Mouse (Mus musculus) kidney, embryonic 14.5 days (tissue): ENCODE results near the gene Gstt1. TPM values are rescaled to one million over a fixed set of nuclear protein-coding genes. Genes with fewer than 3 reads are reported as not detected.

Source experiments
- ATAC-seq: fragments of 200-750 bp; cut with Nextera tagmentation; 2 replicates; pipeline ENCODE4 v1.8.0; 2017; ENCODE audit warnings: moderate number of reproducible peaks, mild to moderate bottlenecking, moderate TSS enrichment, moderate library complexity; ENCODE audit not compliant: low FRiP score, low TSS enrichment
- H3K27ac ChIP-seq: fragments of 300-500 bp; sonication (generic); 2 replicates; pipeline ENCODE4 v1.5.1; 2014; ENCODE audit warnings: low read depth, mild to moderate bottlenecking, low read length, moderate library complexity, mixed read lengths
- H3K27me3 ChIP-seq: fragments of 300-500 bp; sonication (generic); 2 replicates; pipeline ENCODE4 v1.6.1; 2014; ENCODE audit warnings: mild to moderate bottlenecking, low read length; ENCODE audit not compliant: control insufficient read depth, insufficient read depth
- H3K36me3 ChIP-seq: fragments of 300-500 bp; sonication (generic); 2 replicates; pipeline ENCODE4 v1.6.1; 2014; ENCODE audit warnings: low read length, mixed read lengths; ENCODE audit not compliant: control insufficient read depth, insufficient read depth
- H3K4me1 ChIP-seq: fragments of 300-500 bp; sonication (generic); 2 replicates; pipeline ENCODE4 v1.6.1; 2014; ENCODE audit warnings: low read length, mixed read lengths; ENCODE audit not compliant: control insufficient read depth, insufficient read depth
- H3K4me2 ChIP-seq: fragments of 300-500 bp; sonication (generic); replicated peaks from 2 replicates; pipeline ENCODE4 v1.6.1; 2014; ENCODE audit warnings: low read depth, mild to moderate bottlenecking, low read length
- H3K4me3 ChIP-seq: fragments of 300-500 bp; sonication (generic); 2 replicates; pipeline ENCODE4 v1.5.1; 2014; ENCODE audit warnings: mild to moderate bottlenecking, low read length
- H3K9ac ChIP-seq: fragments of 300-500 bp; sonication (generic); 2 replicates; pipeline ENCODE4 v1.6.1; 2014; ENCODE audit warnings: low read depth, mild to moderate bottlenecking, low read length, moderate library complexity
- H3K9me3 ChIP-seq: fragments of 300-500 bp; sonication (generic); 2 replicates; pipeline ENCODE4 v1.6.1; 2016; ENCODE audit warnings: low read length; ENCODE audit not compliant: control insufficient read depth
- WGBS: fragments of 180-500 bp; shearing (Covaris S2); extraction: QIAGEN DNeasy Blood & Tissue Kit; methylation state at CpG from one replicate; pipeline ENCODE4 v1.1.7; 2014; 5-methylcytosine and 5-hydroxymethylcytosine counted together
- polyA plus RNA-seq: library from polyadenylated mRNA; unstranded; fragments of >200 nt; fragmentation: Nextera tagmentation; extraction: Ambion mirVana; gene quantifications from 2 replicates; pipeline ENCODE4 v1.2.1, GENCODE M21; 2014

Gstt1 gene
- polyA plus RNA-seq, 1 experiment from 2014 or later = 10.6 TPM

DNA sequence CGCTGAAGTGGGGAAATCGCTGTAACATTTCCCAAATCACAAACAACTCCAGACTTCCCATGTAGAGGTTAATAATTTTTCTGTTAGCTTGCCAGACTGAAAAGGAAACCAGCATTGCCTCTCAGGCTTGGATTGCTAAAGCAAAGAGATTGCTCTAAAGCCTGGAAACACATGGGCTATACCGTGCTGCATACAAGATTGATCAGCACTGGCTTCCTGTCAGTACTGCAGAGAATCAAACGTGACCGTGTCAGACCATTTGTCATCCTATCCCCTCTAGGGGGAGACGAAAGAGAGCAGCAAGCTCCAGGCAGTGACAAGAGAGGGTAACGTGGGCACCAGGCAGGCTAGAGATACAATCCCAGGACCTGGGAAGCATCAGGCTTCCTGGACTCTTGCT is 7.6 kb downstream of the Gstt1 start:
- Histone ChIP-seq H3K27ac (no peak overlapping the region), H3K9me3 (no peaks in the 10 kb centered on the region), H3K27me3 (no peaks in the 10 kb centered on the region), H3K4me1 (peaks cover 6% of the 10 kb centered on the region; the same call in 1 of the 2 replicates), H3K4me2 (no peak overlapping the region), H3K9ac (no peak overlapping the region), H3K36me3 (no peaks in the 10 kb centered on the region), H3K4me3 (no peak overlapping the region)
- no peak for ATAC-seq
- 26% methylated on average over 7 of the region's 7 CpGs for WGBS

DNA sequence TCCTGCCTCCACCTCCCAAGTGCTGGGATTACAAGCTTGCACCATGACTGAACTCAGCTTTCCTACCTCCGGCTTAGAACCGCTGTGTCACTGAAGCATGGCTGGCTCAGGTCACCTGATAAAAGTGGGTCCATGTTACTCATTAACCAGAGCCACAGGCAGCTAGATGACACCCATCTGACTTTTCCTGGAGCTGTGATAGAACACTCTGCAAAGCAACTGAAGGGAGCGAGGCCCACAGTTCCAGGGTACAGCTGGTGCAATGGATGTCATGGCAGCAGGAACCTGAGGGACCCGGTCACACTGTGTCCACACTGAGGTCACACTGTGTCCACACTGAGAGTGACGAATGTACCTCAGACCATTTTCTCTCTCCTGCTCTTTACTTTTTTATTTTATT is 8.5 kb downstream of the Gstt1 start:
- Histone ChIP-seq H3K27me3 (no peaks in the 10 kb centered on the region), H3K9ac (no peak overlapping the region), H3K4me3 (no peak overlapping the region), H3K27ac (no peak overlapping the region), H3K4me2 (no peak overlapping the region), H3K4me1 (peaks cover 2% of the 10 kb centered on the region; the same call in 1 of the 2 replicates), H3K9me3 (no peaks in the 10 kb centered on the region), H3K36me3 (no peaks in the 10 kb centered on the region)
- 72% methylated on average over 5 of the region's 5 CpGs for WGBS
- ATAC-seq = peak; percentile 35; the same call in 1 of the 2 replicates

DNA sequence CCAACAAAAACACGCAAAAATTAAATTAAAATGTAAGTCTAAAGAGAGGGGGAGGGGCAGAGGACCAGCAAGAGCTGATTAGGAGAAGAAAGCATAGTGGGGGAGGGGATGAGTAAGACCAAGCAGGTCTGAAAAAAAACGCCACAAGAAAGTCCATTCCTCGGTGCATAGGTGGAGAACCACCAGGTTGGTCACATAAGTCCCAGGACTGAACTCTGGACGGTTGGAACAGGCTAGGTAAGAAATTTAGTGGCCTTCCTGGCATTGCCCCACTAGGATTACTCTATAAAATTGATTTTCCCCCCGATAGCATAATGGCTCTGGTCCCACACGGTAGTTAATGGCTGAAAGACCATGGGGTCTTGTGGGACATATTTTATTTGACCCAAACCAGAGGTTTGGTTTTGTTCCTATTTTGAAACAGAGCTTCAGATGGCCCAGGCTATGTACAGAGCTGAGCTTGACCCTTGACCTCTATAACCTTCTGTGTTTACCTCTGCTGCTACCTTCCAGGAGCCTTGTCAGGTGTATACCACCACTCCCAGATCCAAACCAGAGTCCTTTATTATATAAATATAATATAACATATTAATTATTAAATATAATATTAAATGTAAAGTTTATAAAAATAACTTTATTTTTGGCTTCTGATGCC is 9.2 kb downstream of the Gstt1 start:
- no peaks in the 10 kb centered on the region for H3K4me1 ChIP-seq
- 90% methylated on average over 6 of the region's 6 CpGs for WGBS
- H3K27ac ChIP-seq = no peak overlapping the region
- no peaks in the 10 kb centered on the region for H3K27me3 ChIP-seq
- H3K9ac ChIP-seq = no peak overlapping the region
- H3K9me3 ChIP-seq = no peaks in the 10 kb centered on the region
- H3K4me2 ChIP-seq = no peak overlapping the region
- no peak for ATAC-seq
- H3K4me3 ChIP-seq = no peak overlapping the region
- H3K36me3 ChIP-seq = no peaks in the 10 kb centered on the region

DNA sequence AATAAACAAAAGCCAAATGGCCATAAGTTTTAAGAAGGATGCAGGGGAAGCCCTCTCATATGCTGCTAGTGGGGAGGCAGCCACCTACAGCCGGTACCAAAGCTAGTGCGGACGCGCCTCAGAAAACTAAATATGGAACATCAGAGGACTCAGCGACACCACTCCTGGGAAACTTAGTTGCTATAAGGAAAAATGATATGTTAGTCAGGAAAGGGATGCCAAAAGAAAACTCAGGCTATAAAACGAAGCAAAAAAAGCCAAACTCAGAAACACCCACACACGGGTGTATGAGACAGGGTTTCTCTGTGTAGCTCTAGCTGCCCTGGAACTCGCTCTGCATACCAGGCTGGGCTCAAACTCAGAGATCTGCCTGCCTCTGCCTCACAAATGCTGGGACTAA is 10.1 kb downstream of the Gstt1 start:
- H3K4me1 ChIP-seq = no peaks in the 10 kb centered on the region
- no peaks in the 10 kb centered on the region for H3K27me3 ChIP-seq
- H3K36me3 ChIP-seq = no peaks in the 10 kb centered on the region
- ATAC-seq = no peak
- 85% methylated on average over 8 of the region's 8 CpGs for WGBS
- H3K9me3 ChIP-seq = no peaks in the 10 kb centered on the region
- H3K9ac ChIP-seq = no peak overlapping the region
- H3K27ac ChIP-seq = no peak overlapping the region
- H3K4me2 ChIP-seq = no peak overlapping the region
- H3K4me3 ChIP-seq = no peak overlapping the region

DNA sequence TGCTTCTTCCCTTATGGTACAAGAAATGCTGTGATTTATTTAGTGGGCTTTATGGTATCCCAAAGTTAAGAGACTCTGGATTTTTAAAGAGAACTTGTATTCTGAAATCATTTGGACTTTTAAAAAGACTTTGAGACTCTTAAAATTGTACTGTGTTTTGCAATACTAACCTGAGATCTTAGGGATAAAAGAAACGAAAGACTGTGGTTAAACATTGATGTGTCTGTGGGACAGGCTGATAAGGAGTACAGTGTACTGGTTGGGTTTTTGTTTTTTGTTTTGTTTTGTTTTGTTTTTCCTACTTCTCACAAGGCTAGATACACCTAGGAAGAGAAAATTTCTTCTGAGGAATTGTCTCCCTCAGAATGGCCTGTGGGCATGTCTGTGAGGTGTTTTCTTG is 12.9 kb downstream of the Gstt1 start:
- Histone ChIP-seq H3K4me3 (no peak overlapping the region), H3K27ac (no peak overlapping the region), H3K9ac (no peak overlapping the region), H3K4me2 (no peak overlapping the region), H3K4me1 (no peaks in the 10 kb centered on the region; the same call in 1 of the 2 replicates), H3K27me3 (no peaks in the 10 kb centered on the region), H3K9me3 (no peaks in the 10 kb centered on the region), H3K36me3 (no peaks in the 10 kb centered on the region)
- no peak for ATAC-seq
- WGBS = 64% methylated on average over 1 of the region's 1 CpGs

DNA sequence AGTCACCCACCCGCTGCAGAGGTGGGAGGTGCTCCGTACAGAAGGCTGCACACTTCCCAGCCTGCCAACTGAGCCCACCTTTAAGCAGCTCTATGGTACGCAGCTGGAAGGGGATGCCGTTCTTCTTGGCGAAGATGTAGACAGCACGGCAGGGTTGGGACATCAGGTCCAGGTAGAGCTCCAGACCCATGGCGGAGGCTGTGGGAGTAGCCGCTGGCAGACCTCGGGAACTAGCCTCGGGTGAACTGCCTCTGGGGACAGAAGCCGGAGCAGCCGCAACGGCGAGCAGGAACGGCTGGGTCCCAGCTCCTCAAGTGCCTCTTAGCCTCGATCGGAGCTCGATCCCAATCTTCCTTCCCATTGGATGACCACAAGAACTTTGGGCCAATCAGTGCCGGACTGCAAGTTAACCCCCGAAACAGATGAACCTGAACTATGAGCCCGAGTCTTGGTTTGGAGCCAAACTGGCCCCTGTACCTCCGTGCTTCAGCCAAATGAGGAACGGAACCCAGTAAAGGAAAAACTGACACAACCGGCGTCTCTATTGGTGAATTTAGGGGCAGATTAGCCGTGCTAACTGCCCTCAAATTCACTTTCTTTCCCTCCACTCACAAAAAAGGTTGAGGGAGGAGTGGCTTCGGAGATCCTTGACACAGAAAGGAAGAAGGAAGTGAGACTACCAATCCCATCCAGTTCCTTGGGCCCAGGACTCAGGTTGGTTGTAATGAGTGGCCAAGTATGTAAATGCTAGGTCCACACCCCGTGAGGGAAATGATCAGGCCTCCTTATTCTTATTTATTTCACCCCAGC is 17.4 kb downstream of the Gstt1 start, which contains the start of the genes Gm20441 and Gstt3:
TSS of gene Gm20441 (minus strand) at position 186 of the 810 bp plus-strand sequence.
TSS of gene Gstt3 (minus strand) at position 646 of the 810 bp plus-strand sequence.
- ATAC-seq = peak; percentile 78
- H3K4me1 ChIP-seq = no peaks in the 10 kb centered on the region; the same call in 1 of the 2 replicates
- H3K9me3 ChIP-seq = no peaks in the 10 kb centered on the region
- H3K27ac ChIP-seq = peak within 1 kb of the TSS; percentile 80
- no peaks in the 10 kb centered on the region for H3K36me3 ChIP-seq
- peak within 1 kb of the TSS; percentile 54 for H3K4me3 ChIP-seq
- 1% methylated on average over 28 of the region's 28 CpGs for WGBS
- H3K4me2 ChIP-seq = peak within 1 kb of the TSS; percentile 92
- peak within 1 kb of the TSS; percentile 62 for H3K9ac ChIP-seq
- H3K27me3 ChIP-seq = no peaks in the 10 kb centered on the region

DNA sequence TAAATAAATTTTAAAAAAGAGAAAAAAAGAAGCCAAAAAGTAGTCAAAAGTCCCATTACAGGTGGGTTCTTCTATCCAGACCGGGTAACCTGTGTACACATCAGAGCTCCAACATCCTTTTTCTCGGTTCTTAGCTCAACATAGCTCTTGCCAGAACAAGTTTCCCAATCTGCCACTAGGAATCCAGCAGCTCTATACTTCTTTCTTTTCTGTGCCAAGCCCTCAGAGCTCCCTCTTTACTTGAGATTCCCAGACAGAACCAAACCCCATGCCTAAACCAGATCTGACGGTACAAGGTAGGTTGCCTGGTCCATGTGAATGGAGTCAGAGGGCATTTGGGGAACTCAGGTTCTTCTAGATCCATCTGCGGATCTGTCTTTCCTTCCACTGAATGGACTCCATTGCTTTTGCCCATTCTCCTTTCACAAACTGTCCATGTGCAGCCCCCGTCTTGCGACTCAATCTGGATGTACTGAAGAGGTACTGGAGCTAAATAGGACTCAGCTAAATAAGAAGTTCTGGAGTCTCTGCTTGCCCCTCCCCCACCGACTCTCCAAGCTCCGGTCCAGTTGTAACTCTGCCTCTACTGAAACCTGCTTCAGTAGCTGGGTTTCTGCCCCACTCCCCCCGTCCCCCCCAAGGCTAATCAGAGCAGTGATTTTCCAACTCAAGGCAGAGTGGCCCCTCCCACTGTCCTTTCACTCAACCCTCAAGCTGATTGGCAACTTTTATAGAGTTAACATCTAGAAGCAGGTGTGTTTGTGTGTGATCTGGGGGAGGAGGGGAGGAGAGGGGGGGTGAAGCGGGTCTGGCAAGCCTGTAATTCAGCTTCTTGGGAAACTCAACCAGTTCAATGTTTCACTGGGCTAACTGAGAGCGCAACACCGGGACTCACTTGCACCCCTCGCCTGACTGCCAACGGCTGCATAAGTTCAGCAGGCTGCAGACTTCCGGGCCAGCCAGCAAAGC is 18.9 kb downstream of the Gstt1 start:
- Histone ChIP-seq H3K9ac (no peak overlapping the region), H3K9me3 (no peaks in the 10 kb centered on the region), H3K27me3 (no peaks in the 10 kb centered on the region), H3K4me3 (peak overlapping the region; percentile 54), H3K4me1 (no peaks in the 10 kb centered on the region; the same call in 1 of the 2 replicates), H3K4me2 (peak overlapping the region; percentile 92), H3K27ac (peak overlapping the region; percentile 59; the same call in 1 of the 2 replicates), H3K36me3 (no peaks in the 10 kb centered on the region)
- 32% methylated on average over 15 of the region's 15 CpGs for WGBS
- ATAC-seq = peak; percentile 59

DNA sequence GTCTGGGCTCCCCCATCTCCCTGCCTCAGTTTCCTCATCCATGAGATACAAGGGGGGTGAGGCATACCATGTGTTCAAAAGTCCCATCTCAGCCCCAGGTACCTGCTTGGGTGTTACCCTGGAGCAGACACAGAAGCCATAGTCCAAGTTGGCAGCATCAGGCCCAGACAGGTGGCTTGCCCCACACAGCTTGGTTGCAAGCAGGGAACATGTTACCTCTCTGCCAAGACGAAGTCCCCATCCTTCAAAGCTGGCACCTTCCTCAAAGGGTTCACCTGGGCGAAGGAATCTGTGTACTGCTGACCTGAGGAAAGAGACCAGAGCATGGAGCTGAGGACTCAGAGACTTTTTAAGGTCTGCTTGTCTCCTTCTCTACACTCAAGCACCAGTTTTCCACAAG is 20.5 kb downstream of the Gstt1 start:
- WGBS = 82% methylated on average over 2 of the region's 2 CpGs
- no peaks in the 10 kb centered on the region for H3K9me3 ChIP-seq
- H3K4me1 ChIP-seq = no peaks in the 10 kb centered on the region; the same call in 1 of the 2 replicates
- ATAC-seq = no peak
- no peaks in the 10 kb centered on the region for H3K27me3 ChIP-seq
- H3K4me2 ChIP-seq = no peak overlapping the region
- H3K4me3 ChIP-seq = no peak overlapping the region
- H3K9ac ChIP-seq = no peak overlapping the region
- H3K27ac ChIP-seq = no peak overlapping the region
- no peaks in the 10 kb centered on the region for H3K36me3 ChIP-seq
